Mouse (Mus musculus) cerebellum, adult 2 months (tissue): Measurements from ENCODE around the gene 4930503B20Rik.

Experiments used
- CTCF ChIP-seq: fragments of 200-500 bp; IDR thresholded peaks from 2 replicates; pipeline ENCODE4 v1.5.1; 2011; ENCODE audit warnings: low read depth, mild to moderate bottlenecking, control low read depth, low read length, moderate library complexity, borderline replicate concordance; ENCODE audit not compliant: insufficient read depth
- POLR2A ChIP-seq: fragments of 200-500 bp; IDR thresholded peaks from 2 replicates; pipeline ENCODE4 v1.6.1; 2011; ENCODE audit warnings: low read length, control low read depth, borderline replicate concordance; ENCODE audit not compliant: insufficient read depth

DNA sequence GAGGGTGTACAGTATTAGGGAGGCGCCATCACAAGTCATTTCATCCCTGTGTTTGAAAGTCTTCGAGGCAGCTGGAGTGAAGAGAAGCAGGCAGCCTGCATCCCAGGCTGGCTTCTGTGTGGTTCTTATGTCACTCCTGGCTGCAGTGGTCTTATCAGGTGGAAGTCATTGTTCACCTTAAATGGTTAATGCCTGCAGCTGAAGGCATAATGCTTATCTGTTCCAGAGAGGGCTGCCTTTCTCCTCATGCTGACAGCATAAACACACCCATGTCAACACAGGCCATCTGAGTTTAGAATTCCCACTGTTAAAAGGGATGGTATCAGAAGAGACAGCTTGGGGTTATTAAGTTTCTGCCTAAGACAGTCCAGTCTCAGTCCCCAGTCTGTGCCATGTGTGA lies 49.9 kb downstream of the 4930503B20Rik start:
- TF ChIP-seq POLR2A (no peak), CTCF (no peak)
